Mouse (Mus musculus): ENCODE results near the gene Gpr108.

DNA sequence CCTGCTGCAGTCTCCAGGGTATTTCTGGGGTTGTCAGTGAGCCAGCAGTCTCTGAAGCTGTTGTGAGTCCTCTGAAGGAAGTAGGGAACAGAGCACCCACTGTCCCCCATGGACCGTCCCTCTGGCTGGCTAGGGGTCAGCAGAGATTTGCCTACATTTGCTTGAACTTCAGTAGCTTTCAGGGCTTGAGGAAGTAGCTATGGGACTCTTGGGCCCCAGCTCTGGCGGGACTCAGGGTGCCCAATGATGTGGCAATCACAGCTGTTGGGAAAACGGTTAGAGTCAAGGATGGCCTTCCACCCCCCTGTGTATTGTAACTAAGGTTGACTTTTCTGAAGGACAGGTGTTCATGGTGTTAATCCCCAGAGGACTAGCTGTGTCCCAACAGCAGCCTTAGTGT is 32.2 kb upstream of the Gpr108 start:
- TF ChIP-seq CTCF (IDR thresholded peaks at IDR 0.05; ENCODE audit: low read depth): no peak
- TF ChIP-seq EP300 (IDR thresholded peaks at IDR 0.05; ENCODE audit: low read depth): no peak
